Mouse (Mus musculus) megakaryocyte, embryonic 14.5 days (primary cell): ENCODE data around the gene Xbp1.

ENCODE experiments used
- FLI1 ChIP-seq: IDR thresholded peaks from 2 replicates; pipeline ENCODE4 v1.6.1; 2012; ENCODE audit warnings: low read length, inconsistent platforms, mixed read lengths
- GATA1 ChIP-seq: IDR thresholded peaks from 3 replicates; pipeline ENCODE4 v1.6.1; 2012; ENCODE audit warnings: mixed read lengths, low read length, inconsistent platforms, borderline replicate concordance

- TF ChIP-seq GATA1 (no peak; the same call in 2 of the 3 replicates), FLI1 (no peak)
These were observed 1.2 kb downstream of the Xbp1 start for GRCm38 (mm10) chr11:5521516-5522291.
